Mouse (Mus musculus) neutrophil, adult 83 days (primary cell): ENCODE measurements around the gene Nfam1. TPM values are rescaled to one million over a fixed set of nuclear protein-coding genes. Genes with fewer than 3 reads are reported as not detected.

ENCODE experiments used
- total RNA-seq, 2 experiments: library from RNA; stranded (reverse); gene quantifications; one replicate each; pipeline ENCODE4 v1.2.4; 2023

Nfam1 gene
- total RNA-seq, result 100 to 1,000 TPM; 400 to 437 TPM

GRCm38 (mm10) chr15:83032981-83033541 is at the start of gene Nfam1:
Gene Nfam1, minus strand, starts transcription at chr15:83033306.

GRCm38 (mm10) chr15:82987732-82988112 is 45.4 kb downstream of the Nfam1 start, which contains the start of gene Tcf20:
Gene Tcf20, minus strand, starts transcription at chr15:82987872.

Other genes starting within 250 kb of the Nfam1 start
- not detected for gene Cyp2d26, start 239.0 kb downstream of the Nfam1 start, total RNA-seq
- 10 to 100 TPM; 79.2 to 97.6 TPM for gene Tcf20, start 45.4 kb downstream of the Nfam1 start, total RNA-seq
- gene Serhl, start 56.2 kb upstream of the Nfam1 start, total RNA-seq, result 10 to 100 TPM; 14.2 to 23.6 TPM
- gene Rrp7a, start 89.5 kb upstream of the Nfam1 start, total RNA-seq, result 10 to 100 TPM; 39.0 to 40.6 TPM
- 100 to 1,000 TPM; 115 to 126 TPM for gene Poldip3, start 116.1 kb upstream of the Nfam1 start, total RNA-seq
- 10 to 100 TPM; 40.3 to 43.4 TPM for gene Cyb5r3, start 139.3 kb upstream of the Nfam1 start, total RNA-seq
- gene A4galt, start 218.5 kb upstream of the Nfam1 start, total RNA-seq, result under 1 TPM in 1 of 2 experiments, not detected in 1; 0.18 TPM